Mouse (Mus musculus) urinary bladder, postnatal 10 days (tissue): ENCODE results near the gene Aire.

Experiments
- DNase-seq: peaks from one replicate; pipeline ENCODE4 v3.0.0; 2022; ENCODE audit warnings: low spot score

Aire gene

GRCm38 (mm10) chr10:78008169-78008568 is 35.2 kb downstream of the Aire start:
- no peak for DNase-seq

GRCm38 (mm10) chr10:78007203-78007602 is 36.2 kb downstream of the Aire start:
- DNase-seq, result no peak

GRCm38 (mm10) chr10:78005791-78006438 is 37.5 kb downstream of the Aire start:
- DNase-seq, result no peak

- DNase-seq, result no peak
Measured at GRCm38 (mm10) chr10:78004479-78005100, 38.8 kb downstream of the Aire start.

- no peak for DNase-seq
Measured at GRCm38 (mm10) chr10:78002316-78002715, 41.1 kb downstream of the Aire start.

GRCm38 (mm10) chr10:78001796-78002195 is 41.6 kb downstream of the Aire start:
- no peak for DNase-seq

- DNase-seq, result no peak
Measured at GRCm38 (mm10) chr10:78000200-78000599, 43.2 kb downstream of the Aire start.

GRCm38 (mm10) chr10:77995639-77996038 is 47.8 kb downstream of the Aire start:
- no peak for DNase-seq

- no peak for DNase-seq
Measured at GRCm38 (mm10) chr10:77985775-77986174, 57.6 kb downstream of the Aire start.

GRCm38 (mm10) chr10:77984660-77985059 is 58.8 kb downstream of the Aire start:
- DNase-seq, result no peak
